Mouse (Mus musculus) forebrain, embryonic 10.5 days (tissue): ENCODE measurements at regions not wholly inside any gene's neighbourhood (a gene's known extent, or its start where the extent isn't known, plus 50 kb on each side); places are given as distances from the start of the nearest gene placed in this dataset.

Experiments
- DNase-seq: peaks from one replicate; pipeline ENCODE4 v3.0.0-alpha.2; 2017; ENCODE audit warnings: low spot score; ENCODE audit errors: extremely low spot score
- H3K27ac ChIP-seq: fragments of 300-500 bp; sonication (generic); 2 replicates; pipeline ENCODE4 v1.5.1; 2016; ENCODE audit warnings: mild to moderate bottlenecking
- H3K27me3 ChIP-seq: fragments of 300-500 bp; sonication (generic); 2 replicates; pipeline ENCODE4 v1.6.1; 2016; ENCODE audit warnings: mild to moderate bottlenecking; ENCODE audit not compliant: poor library complexity, severe bottlenecking
- H3K36me3 ChIP-seq: fragments of 300-500 bp; sonication (generic); replicated peaks from 2 replicates; pipeline ENCODE4 v1.6.1; 2016; ENCODE audit warnings: mild to moderate bottlenecking, moderate library complexity
- H3K4me1 ChIP-seq: fragments of 300-500 bp; sonication (generic); 2 replicates; pipeline ENCODE4 v1.6.1; 2016
- H3K4me3 ChIP-seq: fragments of 300-500 bp; sonication (generic); 2 replicates; pipeline ENCODE4 v1.5.1; 2016; ENCODE audit warnings: mild to moderate bottlenecking, moderate library complexity
- H3K9me3 ChIP-seq: fragments of 300-500 bp; sonication (generic); 2 replicates; pipeline ENCODE4 v1.6.1; 2016; ENCODE audit warnings: mild to moderate bottlenecking, moderate library complexity
- WGBS: fragments of 180-500 bp; shearing (Covaris S2); methylation state at CpG from one replicate; pipeline ENCODE4 v1.1.7; 2016; 5-methylcytosine and 5-hydroxymethylcytosine counted together

DNA sequence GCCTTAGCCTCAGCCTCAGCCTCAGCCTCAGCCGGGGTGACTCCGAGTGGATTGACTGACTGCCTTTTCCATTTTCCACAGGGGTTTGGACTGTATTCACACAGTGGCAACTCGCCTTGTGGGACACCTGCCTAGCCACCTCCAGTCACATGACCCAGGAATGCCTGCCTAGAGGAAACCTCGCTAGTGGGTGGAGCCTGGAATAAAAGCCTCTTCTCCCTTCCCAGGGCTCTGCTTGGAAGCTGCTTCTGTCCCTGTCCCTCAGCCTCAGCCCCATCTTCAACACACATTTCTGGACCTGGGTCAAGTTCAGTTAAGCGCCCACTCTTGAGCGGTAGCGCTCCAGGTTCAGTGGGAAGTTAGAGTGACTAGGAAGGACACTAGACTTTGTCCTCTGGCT is 68.0 kb upstream of the Prdm11 start:
- Histone ChIP-seq H3K27me3 (peaks cover 21% of the 10 kb centered on the region), H3K9me3 (no peaks in the 10 kb centered on the region), H3K4me3 (no peak overlapping the region), H3K4me1 (peaks cover 18% of the 10 kb centered on the region), H3K36me3 (no peaks in the 10 kb centered on the region), H3K27ac (no peak overlapping the region)
- no peak for DNase-seq
- WGBS, result 75% methylated on average over 7 of the region's 7 CpGs

DNA sequence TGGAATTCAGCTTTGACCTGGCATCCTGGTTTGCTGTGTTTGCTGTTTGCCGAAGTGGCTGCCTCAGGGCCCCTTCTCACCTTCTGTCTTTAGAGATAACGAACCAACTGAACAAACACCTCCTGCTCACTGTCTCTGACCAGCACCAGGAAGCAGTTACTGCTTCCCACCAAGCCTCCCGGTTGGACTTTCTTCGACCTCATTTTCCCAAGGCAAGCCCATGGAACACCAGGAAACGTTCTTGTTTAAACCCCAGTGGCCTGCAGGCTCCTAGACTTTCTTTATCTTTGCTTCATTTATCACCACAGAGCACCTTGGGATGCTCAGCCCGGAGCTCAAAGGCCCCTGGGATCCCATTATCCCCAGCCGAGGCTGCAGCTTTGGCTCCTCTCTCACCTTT is 66.4 kb upstream of the Prdm11 start:
- no peaks in the 10 kb centered on the region for H3K9me3 ChIP-seq
- no peaks in the 10 kb centered on the region for H3K36me3 ChIP-seq
- 53% methylated on average over 7 of the region's 7 CpGs for WGBS
- H3K27ac ChIP-seq, result peak overlapping the region; percentile 12; the same call in 1 of the 2 replicates
- no peak for DNase-seq
- peaks cover 18% of the 10 kb centered on the region for H3K4me1 ChIP-seq
- no peak overlapping the region for H3K4me3 ChIP-seq
- peaks cover 6% of the 10 kb centered on the region; the same call in 1 of the 2 replicates for H3K27me3 ChIP-seq

GRCm38 (mm10) chr2:93110898-93111297 is 64.9 kb upstream of the Prdm11 start:
- Histone ChIP-seq H3K9me3 (no peaks in the 10 kb centered on the region), H3K36me3 (no peaks in the 10 kb centered on the region), H3K4me1 (peaks cover 25% of the 10 kb centered on the region), H3K4me3 (no peak overlapping the region), H3K27ac (no peak overlapping the region), H3K27me3 (peaks cover 5% of the 10 kb centered on the region; the same call in 1 of the 2 replicates)
- no peak for DNase-seq
- 83% methylated on average over 5 of the region's 5 CpGs for WGBS

DNA sequence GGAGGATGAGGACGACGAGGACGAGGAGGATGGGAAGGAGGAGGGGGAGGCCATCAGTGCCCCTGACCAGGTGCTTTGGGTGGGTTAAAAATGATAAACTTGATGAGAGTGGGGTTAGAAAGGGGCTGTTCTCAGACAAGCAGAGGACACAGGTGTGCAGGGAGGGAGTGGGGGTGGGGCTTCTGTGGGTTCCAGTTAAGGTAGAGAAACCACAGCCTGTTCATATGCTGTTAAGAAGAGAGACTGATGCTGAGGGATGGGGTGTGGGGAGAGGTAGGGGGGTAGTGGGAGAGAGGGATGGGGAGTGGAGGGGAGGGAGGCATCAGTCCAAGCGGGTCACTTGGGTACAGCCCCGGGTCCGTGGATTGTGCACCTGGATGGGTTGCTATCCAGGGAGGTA is 60.6 kb upstream of the Prdm11 start:
- 56% methylated on average over 6 of the region's 6 CpGs for WGBS
- Histone ChIP-seq H3K9me3 (no peaks in the 10 kb centered on the region), H3K27me3 (peaks cover 5% of the 10 kb centered on the region; the same call in 1 of the 2 replicates), H3K36me3 (no peaks in the 10 kb centered on the region), H3K4me1 (peaks cover 20% of the 10 kb centered on the region), H3K27ac (no peak overlapping the region), H3K4me3 (no peak overlapping the region)
- no peak for DNase-seq

DNA sequence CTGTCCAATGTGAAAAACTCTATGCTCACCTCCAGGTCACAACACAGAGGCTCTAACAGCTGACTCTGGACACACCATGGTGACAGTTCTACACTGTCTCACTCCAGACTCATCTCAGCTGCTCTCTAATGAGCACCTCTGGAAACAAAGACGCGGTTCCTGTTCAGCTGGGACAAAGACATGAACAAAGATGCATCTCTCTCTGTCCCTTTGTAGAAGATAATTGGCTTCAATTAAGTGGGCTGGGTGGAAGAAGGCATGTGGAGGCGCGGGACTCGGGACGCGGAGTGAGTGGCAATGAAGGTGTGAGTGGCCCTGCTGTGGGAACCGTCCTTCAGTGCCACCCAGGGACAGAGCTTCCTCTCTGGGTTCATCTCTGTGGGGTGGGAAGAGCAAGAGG is 56.0 kb upstream of the Prdm11 start:
- WGBS, result 68% methylated on average over 8 of the region's 8 CpGs
- H3K4me1 ChIP-seq, result peaks cover 27% of the 10 kb centered on the region
- H3K4me3 ChIP-seq, result no peak overlapping the region
- H3K9me3 ChIP-seq, result no peaks in the 10 kb centered on the region
- DNase-seq, result no peak
- H3K27ac ChIP-seq, result peak overlapping the region; percentile 65
- no peaks in the 10 kb centered on the region for H3K27me3 ChIP-seq
- H3K36me3 ChIP-seq, result no peaks in the 10 kb centered on the region

DNA sequence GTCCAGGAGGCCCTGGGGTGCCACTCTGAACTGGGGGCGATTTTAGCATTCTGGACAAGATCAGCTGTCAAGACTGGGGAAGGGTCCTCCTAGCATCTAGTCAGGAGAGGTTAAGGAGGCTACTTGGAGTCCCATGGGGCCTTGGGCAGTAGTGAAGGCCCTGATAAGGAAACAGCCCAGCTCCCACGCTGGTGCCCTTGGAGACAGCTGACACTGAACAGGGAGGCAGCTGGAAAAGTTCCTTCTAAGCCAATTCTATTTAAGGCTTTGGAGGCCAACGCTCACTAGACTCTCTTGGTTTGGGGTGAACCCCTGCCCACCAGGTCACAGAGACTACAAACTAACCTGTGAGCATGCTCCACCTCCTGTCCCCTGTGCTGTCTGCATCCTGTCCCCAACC is 53.8 kb upstream of the Prdm11 start:
- WGBS, result 73% methylated on average over 3 of the region's 3 CpGs
- H3K9me3 ChIP-seq, result no peaks in the 10 kb centered on the region

GRCm38 (mm10) chr2:93097016-93097415 is 51.0 kb upstream of the Prdm11 start:
- H3K4me3 ChIP-seq, result no peak overlapping the region
- no peak for DNase-seq
- no peak overlapping the region for H3K27ac ChIP-seq
- 92% methylated on average over 2 of the region's 2 CpGs for WGBS
- H3K27me3 ChIP-seq, result no peaks in the 10 kb centered on the region
- no peaks in the 10 kb centered on the region for H3K9me3 ChIP-seq
- peaks cover 17% of the 10 kb centered on the region for H3K4me1 ChIP-seq
- H3K36me3 ChIP-seq, result no peaks in the 10 kb centered on the region

More for the DNA sequence above, 53.8 kb upstream of the Prdm11 start:
- no peaks in the 10 kb centered on the region for H3K27me3 ChIP-seq
- no peak for DNase-seq
- no peak overlapping the region for H3K4me3 ChIP-seq
- H3K4me1 ChIP-seq, result peaks cover 20% of the 10 kb centered on the region
- H3K36me3 ChIP-seq, result no peaks in the 10 kb centered on the region
- H3K27ac ChIP-seq, result 0 out of 2 replicates have a peak overlapping the region, but pooled peaks have one; percentile 20

GRCm38 (mm10) chr2:93096078-93096729 is 50.2 kb upstream of the Prdm11 start:
- H3K4me1 ChIP-seq, result peaks cover 24% of the 10 kb centered on the region
- no peak overlapping the region for H3K27ac ChIP-seq
- H3K9me3 ChIP-seq, result no peaks in the 10 kb centered on the region
- H3K27me3 ChIP-seq, result no peaks in the 10 kb centered on the region; the same call in 1 of the 2 replicates
- H3K4me3 ChIP-seq, result no peak overlapping the region
- no peak for DNase-seq
- 82% methylated on average over 6 of the region's 6 CpGs for WGBS
- H3K36me3 ChIP-seq, result no peaks in the 10 kb centered on the region
